Mouse (Mus musculus) small intestine, adult 2 months (tissue): ENCODE data around the gene Aanat. TPM values are rescaled to one million over a fixed set of nuclear protein-coding genes. Genes with fewer than 3 reads are reported as not detected.

ENCODE experiments used
- H3K27ac ChIP-seq: fragments of 200-500 bp; 2 replicates; pipeline ENCODE4 v1.5.1; 2012; ENCODE audit warnings: low read depth, low read length, control low read depth, inconsistent platforms; ENCODE audit not compliant: insufficient read depth
- H3K27me3 ChIP-seq: fragments of 200-500 bp; 2 replicates; pipeline ENCODE4 v1.6.1; 2012; ENCODE audit warnings: mild to moderate bottlenecking, moderate library complexity, low read length, inconsistent platforms; ENCODE audit not compliant: control insufficient read depth, insufficient read depth
- H3K36me3 ChIP-seq: fragments of 200-500 bp; 2 replicates; pipeline ENCODE4 v1.6.1; 2012; ENCODE audit warnings: mild to moderate bottlenecking, low read length, control low read depth, inconsistent platforms; ENCODE audit not compliant: control insufficient read depth, insufficient read depth
- H3K4me1 ChIP-seq: fragments of 200-500 bp; 2 replicates; pipeline ENCODE4 v1.6.1; 2012; ENCODE audit warnings: low read length, inconsistent platforms, mixed read lengths; ENCODE audit not compliant: control insufficient read depth, insufficient read depth, insufficient read length
- H3K4me3 ChIP-seq: fragments of 200-500 bp; 2 replicates; pipeline ENCODE4 v1.5.1; 2012; ENCODE audit warnings: low read depth, mild to moderate bottlenecking, control low read depth, inconsistent platforms, low read length, moderate library complexity
- CTCF ChIP-seq: fragments of 200-500 bp; IDR thresholded peaks from 2 replicates; pipeline ENCODE4 v1.5.1; 2012; ENCODE audit warnings: low read depth, mild to moderate bottlenecking, control low read depth, inconsistent platforms, low read length, moderate library complexity, mixed read lengths; ENCODE audit not compliant: insufficient replicate concordance, insufficient read length; ENCODE audit errors: extremely low read depth
- POLR2A ChIP-seq: fragments of 200-500 bp; IDR thresholded peaks from 2 replicates; pipeline ENCODE4 v1.6.1; 2012; ENCODE audit warnings: low read depth, mild to moderate bottlenecking, control low read depth, inconsistent platforms, low read length, moderate library complexity
- WGBS: fragments of 180-500 bp; shearing (Covaris S2); methylation state at CpG from one replicate; pipeline ENCODE4 v1.1.7; 2018; 5-methylcytosine and 5-hydroxymethylcytosine counted together
- polyA plus RNA-seq: library from polyadenylated mRNA; depleted of rRNA; stranded (reverse); fragments of >200 nt; gene quantifications from 2 replicates; pipeline ENCODE4 v1.2.3, GENCODE M21; 2012

Gene Aanat
- polyA plus RNA-seq, 1 experiment: not detected

DNA sequence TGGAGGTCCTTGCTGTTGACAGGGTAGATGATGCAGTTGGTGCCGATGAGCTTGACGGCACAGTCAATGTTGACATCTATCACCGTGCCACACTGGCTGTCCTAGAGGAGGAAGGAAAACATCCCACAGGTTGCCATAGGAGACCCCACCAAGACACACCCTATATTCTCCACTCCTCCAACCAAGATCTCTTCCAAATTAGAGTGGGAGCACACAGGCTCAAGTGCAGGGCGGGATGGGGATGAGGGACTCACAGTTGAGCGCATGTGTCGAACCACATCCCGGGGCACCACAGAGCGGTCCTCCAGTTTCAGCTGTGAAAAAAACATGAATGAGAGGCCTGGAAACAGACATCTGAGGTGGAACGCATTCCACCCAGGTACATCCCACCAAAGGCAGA lies 37.5 kb upstream of the Aanat start:
- no peaks in the 10 kb centered on the region for H3K27me3 ChIP-seq
- no peak overlapping the region for H3K4me3 ChIP-seq
- WGBS: 98% methylated on average over 9 of the region's 9 CpGs
- H3K4me1 ChIP-seq: no peaks in the 10 kb centered on the region
- H3K36me3 ChIP-seq: peaks cover 18% of the 10 kb centered on the region
- TF ChIP-seq POLR2A: no peak
- TF ChIP-seq CTCF: no peak
- no peak overlapping the region for H3K27ac ChIP-seq

GRCm38 (mm10) chr11:116549273-116550038 lies 36.8 kb upstream of the Aanat start:
- H3K4me1 ChIP-seq: no peaks in the 10 kb centered on the region
- no peaks in the 10 kb centered on the region for H3K27me3 ChIP-seq
- no peak overlapping the region for H3K27ac ChIP-seq
- TF ChIP-seq POLR2A (no peak), CTCF (no peak)
- 85% methylated on average over 11 of the region's 11 CpGs for WGBS
- H3K36me3 ChIP-seq: peaks cover 12% of the 10 kb centered on the region
- H3K4me3 ChIP-seq: no peak overlapping the region

- TF ChIP-seq CTCF (no peak), POLR2A (no peak)
- Histone ChIP-seq H3K4me1 (no peaks in the 10 kb centered on the region), H3K4me3 (no peak overlapping the region), H3K36me3 (peaks cover 3% of the 10 kb centered on the region), H3K27me3 (no peaks in the 10 kb centered on the region), H3K27ac (0 out of 2 replicates have a peak overlapping the region, but pooled peaks have one; percentile 14)
- 74% methylated on average over 7 of the region's 7 CpGs for WGBS
These were observed 35.5 kb upstream of the Aanat start for GRCm38 (mm10) chr11:116550748-116551147.

- Histone ChIP-seq H3K36me3 (no peaks in the 10 kb centered on the region), H3K27ac (no peak overlapping the region), H3K4me3 (no peak overlapping the region), H3K27me3 (no peaks in the 10 kb centered on the region), H3K4me1 (no peaks in the 10 kb centered on the region)
- TF ChIP-seq CTCF: no peak
- no peak for TF ChIP-seq POLR2A
- 66% methylated on average over 1 of the region's 1 CpGs for WGBS
These were observed 34.0 kb upstream of the Aanat start for GRCm38 (mm10) chr11:116552194-116552593.

DNA sequence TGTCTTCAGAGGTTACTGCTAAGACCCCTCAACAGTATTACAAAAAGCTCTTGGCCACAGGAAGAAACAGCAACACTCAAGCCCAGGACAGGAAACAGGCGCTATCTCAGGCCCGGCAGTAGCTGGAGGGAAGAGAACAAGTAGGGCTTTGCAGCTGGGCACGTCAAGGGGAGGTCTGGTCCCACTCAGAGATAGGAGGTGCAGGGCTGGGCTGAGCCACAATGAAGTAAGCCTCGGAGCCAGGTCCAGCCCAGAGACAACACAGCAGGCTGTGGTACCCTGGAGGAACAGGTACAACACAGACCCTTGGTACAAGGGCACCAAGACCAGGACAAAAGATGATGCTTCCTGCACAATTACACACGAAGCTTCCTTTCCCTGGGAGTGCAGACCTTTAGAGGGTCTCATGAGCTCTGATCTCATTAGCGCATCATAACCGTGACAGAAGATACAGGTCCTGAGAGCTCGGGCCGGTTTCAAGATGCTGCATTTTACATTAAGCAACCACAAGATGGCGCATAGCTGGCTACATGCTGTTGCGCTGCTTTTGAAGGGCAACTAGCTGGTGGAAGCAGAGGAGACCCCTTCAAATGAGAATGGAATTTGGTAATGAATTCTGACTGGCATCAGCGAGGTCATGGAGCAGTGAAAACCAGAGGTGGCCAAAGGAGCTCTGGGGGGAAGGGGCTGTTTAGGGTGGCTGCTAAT lies 31.9 kb upstream of the Aanat start:
- H3K27ac ChIP-seq: no peak overlapping the region
- H3K36me3 ChIP-seq: no peaks in the 10 kb centered on the region
- no peaks in the 10 kb centered on the region for H3K4me1 ChIP-seq
- TF ChIP-seq CTCF: peak; percentile 79; the same call in 1 of the 2 replicates
- no peak for TF ChIP-seq POLR2A
- WGBS: 32% methylated on average over 12 of the region's 12 CpGs
- no peak overlapping the region for H3K4me3 ChIP-seq
- H3K27me3 ChIP-seq: no peaks in the 10 kb centered on the region

GRCm38 (mm10) chr11:116555572-116555971 lies 30.7 kb upstream of the Aanat start:
- Histone ChIP-seq H3K4me1 (no peaks in the 10 kb centered on the region), H3K4me3 (no peak overlapping the region), H3K36me3 (no peaks in the 10 kb centered on the region), H3K27me3 (no peaks in the 10 kb centered on the region), H3K27ac (no peak overlapping the region)
- WGBS: 24% methylated on average over 1 of the region's 1 CpGs
- no peak for TF ChIP-seq CTCF
- no peak for TF ChIP-seq POLR2A

DNA sequence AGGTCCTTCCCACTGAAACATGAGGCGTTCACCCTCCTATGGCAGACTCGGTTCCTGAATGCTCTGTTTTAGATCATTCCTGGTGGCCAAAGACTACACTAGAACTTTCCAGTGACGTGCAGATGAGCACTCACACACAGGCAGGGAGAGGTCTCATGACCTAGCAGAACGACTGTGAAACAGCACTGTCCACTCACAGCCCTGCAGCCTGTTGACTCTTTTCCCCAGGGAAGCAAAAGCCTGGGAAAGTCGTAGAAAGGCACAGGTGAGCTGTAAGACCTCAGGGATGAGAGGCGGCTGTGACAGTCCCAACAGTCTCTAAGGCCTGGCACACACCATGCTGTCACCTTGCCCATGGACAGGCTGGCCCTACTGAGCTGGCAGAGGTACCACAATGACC lies 29.9 kb upstream of the Aanat start:
- no peak overlapping the region for H3K4me3 ChIP-seq
- H3K27me3 ChIP-seq: no peaks in the 10 kb centered on the region
- H3K27ac ChIP-seq: no peak overlapping the region
- H3K4me1 ChIP-seq: no peaks in the 10 kb centered on the region
- WGBS: 73% methylated on average over 6 of the region's 6 CpGs
- no peaks in the 10 kb centered on the region for H3K36me3 ChIP-seq
- TF ChIP-seq POLR2A (no peak), CTCF (no peak)
